Mouse (Mus musculus) CH12.LX (cell line): Measurements from ENCODE around the gene Hoxb7. TPM values are rescaled to one million over a fixed set of nuclear protein-coding genes. Genes with fewer than 3 reads are reported as not detected.

Experiments used
- DNase-seq: peaks from one replicate; pipeline ENCODE4 v3.0.0-alpha.2; 2013; ENCODE audit errors: extremely low read depth
- H3K27ac ChIP-seq: 2 replicates; pipeline ENCODE4 v1.5.1; 2012; ENCODE audit warnings: low read depth, mild to moderate bottlenecking, control low read depth, moderate library complexity; ENCODE audit not compliant: insufficient read depth
- H3K27me3 ChIP-seq: replicated peaks from 2 replicates; pipeline ENCODE3; 2012; ENCODE audit warnings: inconsistent platforms
- H3K36me3 ChIP-seq, 2 experiments: replicated peaks in 1 of 2; 2 replicates each; pipeline versions ENCODE3 to v1.6.1; 2012; ENCODE audit warnings: inconsistent platforms in 1 of 2, low read length in 1 of 2, mild to moderate bottlenecking in 1 of 2, mixed read lengths in 1 of 2, moderate library complexity in 1 of 2; ENCODE audit not compliant: control insufficient read depth in 1 of 2, insufficient read depth in 1 of 2
- H3K4me1 ChIP-seq, 2 experiments: 2 replicates each; pipeline ENCODE4 v1.6.1; 2012; ENCODE audit warnings: inconsistent platforms in 1 of 2, moderate library complexity in 1 of 2; ENCODE audit not compliant: insufficient read depth in 2 of 2, control insufficient read depth in 1 of 2
- H3K4me2 ChIP-seq: 2 replicates; pipeline ENCODE4 v1.6.1; 2012; ENCODE audit warnings: low read depth, mild to moderate bottlenecking, control low read depth; ENCODE audit not compliant: poor library complexity, insufficient read depth, severe bottlenecking
- H3K4me3 ChIP-seq, 3 experiments: fragments of 150-350 bp in 1 of 3; sonication (generic) in 1 of 3; replicated peaks in 1 of 3; 2 replicates each; pipeline versions ENCODE3 to v1.5.1; 2011 to 2012; ENCODE audit warnings: low read depth in 2 of 3, low read length in 2 of 3, mild to moderate bottlenecking in 2 of 3, moderate library complexity in 2 of 3, control low read depth in 1 of 3, improper control_type of control experiment in 1 of 3, inconsistent platforms in 1 of 3, mixed read lengths in 1 of 3; ENCODE audit not compliant: poor library complexity in 1 of 3
- H3K79me2 ChIP-seq: replicated peaks from 2 replicates; pipeline ENCODE4 v1.6.1; 2012; ENCODE audit warnings: mild to moderate bottlenecking, moderate library complexity; ENCODE audit not compliant: control insufficient read depth, poor library complexity, insufficient read depth, severe bottlenecking; ENCODE audit errors: extremely low read depth
- H3K9ac ChIP-seq: 2 replicates; pipeline ENCODE4 v1.6.1; 2012; ENCODE audit warnings: low read depth, mild to moderate bottlenecking, control low read depth, moderate library complexity; ENCODE audit not compliant: insufficient read depth
- H3K9me3 ChIP-seq: replicated peaks from 2 replicates; pipeline ENCODE3; 2012; ENCODE audit warnings: low read length, inconsistent platforms, mixed read lengths
- CHD2 ChIP-seq: IDR thresholded peaks from 2 replicates; pipeline ENCODE4 v1.6.1; 2011; ENCODE audit warnings: low read length, improper control_type of control experiment
- CTCF ChIP-seq, 2 experiments: IDR thresholded peaks in 1 of 2; conservative IDR thresholded peaks in 1 of 2; 2 replicates each; pipeline ENCODE4 v1.5.1; 2011 to 2012; ENCODE audit warnings: low read depth in 2 of 2, low read length in 2 of 2, improper control_type of control experiment in 1 of 2, inconsistent platforms in 1 of 2, mild to moderate bottlenecking in 1 of 2, moderate library complexity in 1 of 2
- E2F4 ChIP-seq: IDR thresholded peaks from 2 replicates; pipeline ENCODE4 v1.6.1; 2011; ENCODE audit warnings: low read depth, low read length, improper control_type of control experiment; ENCODE audit not compliant: insufficient replicate concordance
- ELF1 ChIP-seq: IDR thresholded peaks from 2 replicates; pipeline ENCODE4 v1.6.1; 2014; ENCODE audit warnings: low read depth, mild to moderate bottlenecking, inconsistent platforms, low read length, improper control_type of control experiment
- ETS1 ChIP-seq: conservative IDR thresholded peaks from 2 replicates; pipeline ENCODE4 v1.6.1; 2012; ENCODE audit warnings: low read depth, mild to moderate bottlenecking, inconsistent platforms, low read length, improper control_type of control experiment, moderate library complexity
- HCFC1 ChIP-seq: IDR thresholded peaks from 2 replicates; pipeline ENCODE4 v1.6.1; 2012; ENCODE audit warnings: low read depth, mild to moderate bottlenecking, inconsistent platforms, low read length, improper control_type of control experiment
- JUND ChIP-seq: conservative IDR thresholded peaks from 2 replicates; pipeline ENCODE4 v1.6.1; 2011; ENCODE audit warnings: low read depth, low read length, improper control_type of control experiment
- KAT2A ChIP-seq: IDR thresholded peaks from 2 replicates; pipeline ENCODE4 v1.6.1; 2012; ENCODE audit warnings: low read length, improper control_type of control experiment, inconsistent platforms; ENCODE audit not compliant: insufficient replicate concordance
- MAFK ChIP-seq: IDR thresholded peaks from 2 replicates; pipeline ENCODE4 v1.6.1; 2011; ENCODE audit warnings: low read length, improper control_type of control experiment; ENCODE audit not compliant: insufficient replicate concordance
- MEF2A ChIP-seq: IDR thresholded peaks from 2 replicates; pipeline ENCODE4 v1.6.1; 2014; ENCODE audit warnings: low read depth, mild to moderate bottlenecking, inconsistent platforms, low read length, improper control_type of control experiment, borderline replicate concordance
- MXI1 ChIP-seq: IDR thresholded peaks from 2 replicates; pipeline ENCODE4 v1.6.1; 2011; ENCODE audit warnings: mild to moderate bottlenecking, low read depth, low read length, improper control_type of control experiment
- MYC ChIP-seq: IDR thresholded peaks from 2 replicates; pipeline ENCODE4 v1.6.1; 2011; ENCODE audit warnings: low read depth, mild to moderate bottlenecking, improper control_type of control experiment, low read length
- NRF1 ChIP-seq: IDR thresholded peaks from 2 replicates; pipeline ENCODE4 v1.6.1; 2014; ENCODE audit warnings: low read depth, mild to moderate bottlenecking, inconsistent platforms, low read length, improper control_type of control experiment, moderate library complexity
- POLR2A ChIP-seq: IDR thresholded peaks from 2 replicates; pipeline ENCODE4 v1.6.1; 2011; ENCODE audit warnings: low read depth, mild to moderate bottlenecking, improper control_type of control experiment, low read length
- POLR2AphosphoS2 ChIP-seq: IDR thresholded peaks from 2 replicates; pipeline ENCODE4 v1.6.1; 2011; ENCODE audit warnings: low read depth, low read length, improper control_type of control experiment
- RAD21 ChIP-seq: IDR thresholded peaks from 2 replicates; pipeline ENCODE4 v1.6.1; 2011; ENCODE audit warnings: low read depth, mild to moderate bottlenecking, low read length, improper control_type of control experiment, moderate library complexity
- RCOR1 ChIP-seq: conservative IDR thresholded peaks from 2 replicates; pipeline ENCODE4 v1.6.1; 2012; ENCODE audit warnings: low read depth, mild to moderate bottlenecking, inconsistent platforms, low read length, improper control_type of control experiment
- UBTF ChIP-seq: IDR thresholded peaks from 2 replicates; pipeline ENCODE4 v1.6.1; 2012; ENCODE audit warnings: low read depth, mild to moderate bottlenecking, inconsistent platforms, low read length, improper control_type of control experiment, moderate library complexity
- USF1 ChIP-seq: IDR thresholded peaks from 2 replicates; pipeline ENCODE4 v1.6.1; 2014; ENCODE audit warnings: low read depth, mild to moderate bottlenecking, inconsistent platforms, low read length, improper control_type of control experiment
- USF2 ChIP-seq: conservative IDR thresholded peaks from 2 replicates; pipeline ENCODE4 v1.6.1; 2011; ENCODE audit warnings: low read depth, low read length, improper control_type of control experiment
- ZNF384 ChIP-seq: IDR thresholded peaks from 2 replicates; pipeline ENCODE4 v1.6.1; 2012; ENCODE audit warnings: low read depth, low read length, improper control_type of control experiment, inconsistent platforms
- dilution Hi-C: fragments of 300-500 bp; cut with MboI; formaldehyde crosslinking; loops from 2 replicates; pipeline ENCODE4 v1.14.3; 2020; ENCODE audit warnings: low sequenced_read_pairs; ENCODE audit not compliant: extremely low pct_unique_long_range_greater_than_20kb, extremely low pct_ligation_motif_present
- in situ Hi-C: fragments of 300-500 bp; cut with MboI; formaldehyde crosslinking; loops from 3 replicates; pipeline ENCODE4 v1.14.3; 2019; ENCODE audit warnings: low sequenced_read_pairs, low pct_ligation_motif_present, low pct_unique_long_range_greater_than_20kb, mixed read lengths
- polyA plus RNA-seq: library from polyadenylated mRNA; unstranded; fragments of >175 nt; gene quantifications from 2 replicates; pipeline ENCODE4 v1.2.1, GENCODE M21; 2012; ENCODE audit warnings: low read depth; ENCODE audit not compliant: insufficient read length
- total RNA-seq, 2 experiments: library from RNA; depleted of rRNA; stranded (reverse); fragments of 300-350 nt in 1 of 2; fragments of >200 nt in 1 of 2; gene quantifications; 2 replicates each; pipeline ENCODE4 v1.2.3; 2012 to 2014

The Hoxb7 gene
- total and polyA plus RNA-seq, 3 experiments = not detected

GRCm38 (mm10) chr11:96268031-96268745 is 18.2 kb upstream of the Hoxb7 start:
- no peaks in the 10 kb centered on the region for H3K36me3 ChIP-seq
- no peak overlapping the region for H3K4me3 ChIP-seq
- no peak overlapping the region for H3K27ac ChIP-seq
- dilution Hi-C loops (no loop called here), in situ Hi-C loops (no loop called here)
- no peak overlapping the region for H3K9ac ChIP-seq
- TF ChIP-seq MAFK (no peak), KAT2A (no peak), POLR2AphosphoS2 (no peak), E2F4 (no peak), HCFC1 (no peak), POLR2A (no peak), MXI1 (no peak), USF2 (no peak), RCOR1 (no peak), USF1 (no peak), RAD21 (no peak), ZNF384 (no peak), CTCF (conservative IDR thresholded peaks at IDR 0.05 in 1 of 2, IDR thresholded peaks at IDR 0.05 in 1 of 2; ENCODE audit: low read depth in 2 of 2, low read length in 2 of 2) (no peak), JUND (no peak), NRF1 (no peak), MEF2A (no peak)
- peaks cover 0 to 5% of the 10 kb centered on the region in 2 experiments; a peak in 1 of 4 replicates for H3K4me1 ChIP-seq
- no peak overlapping the region for H3K4me2 ChIP-seq
- no peaks in the 10 kb centered on the region for H3K79me2 ChIP-seq
- DNase-seq = no peak
- peaks cover 95% of the 10 kb centered on the region for H3K27me3 ChIP-seq
- peaks cover 14% of the 10 kb centered on the region for H3K9me3 ChIP-seq

GRCm38 (mm10) chr11:96269869-96270268 is 16.6 kb upstream of the Hoxb7 start:
- peaks cover 14% of the 10 kb centered on the region for H3K9me3 ChIP-seq
- H3K9ac ChIP-seq = no peak overlapping the region
- H3K27me3 ChIP-seq = peaks cover 94% of the 10 kb centered on the region
- no peak overlapping the region for H3K4me2 ChIP-seq
- no peaks in the 10 kb centered on the region for H3K79me2 ChIP-seq
- DNase-seq = no peak
- H3K4me3 ChIP-seq = no peak overlapping the region
- TF ChIP-seq UBTF = no peak
- TF ChIP-seq CHD2 = no peak
- TF ChIP-seq MYC = no peak
- TF ChIP-seq ZNF384 = no peak
- TF ChIP-seq ETS1 = no peak
- TF ChIP-seq ELF1 = no peak
- no peak for TF ChIP-seq JUND
- H3K4me1 ChIP-seq = peaks cover 0 to 5% of the 10 kb centered on the region in 2 experiments; a peak in 1 of 4 replicates
- in situ Hi-C loops = no loop called here
- dilution Hi-C loops = no loop called here
- no peak overlapping the region for H3K27ac ChIP-seq
- no peaks in the 10 kb centered on the region for H3K36me3 ChIP-seq
